In the genomic region with DNA sequence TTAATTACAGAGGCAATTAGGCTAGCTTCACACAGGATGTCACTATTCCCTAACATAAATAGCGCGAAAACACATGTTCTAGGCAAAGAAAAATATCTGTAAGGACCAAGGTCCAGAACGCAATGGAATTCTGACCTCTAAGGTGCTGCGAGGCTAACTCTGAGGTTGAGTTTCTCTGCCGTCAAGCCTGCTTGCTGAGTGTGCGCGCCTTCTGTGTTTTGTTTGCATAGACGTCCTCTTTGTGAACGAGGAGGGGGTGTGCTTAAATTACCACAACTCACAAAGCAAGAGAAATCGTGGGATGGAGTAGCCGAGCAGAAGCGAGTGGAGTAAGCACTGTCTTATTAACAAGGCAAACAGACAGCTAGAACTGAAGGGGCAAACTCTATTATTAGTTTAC, we compare ENCODE assay signal across 15 mouse cellular contexts.
DNase-seq lines count a peak whose midpoint lies in the region; ATAC-seq and TF ChIP-seq lines count a peak whose summit lies in the region.
"Had no signal": no experiment of that assay in that cellular context is flagged by ENCODE, and none has a peak within 500 bp of the region (broad histone marks: within the 10 kb centered on the region; RNA-seq: fewer than 3 reads in every experiment).

No protein-coding gene starts in this region.

- ATAC-seq in embryonic facial prominence, embryonic 11.5 days (replicated peaks; ENCODE audit: insufficient number of reproducible peaks, low FRiP score, low TSS enrichment, low read depth), result no peak
- no peak for ATAC-seq in liver, postnatal 0 days
- ATAC-seq in liver, embryonic 12.5 days, result no peak
- ATAC-seq in hindbrain, embryonic 13.5 days (ENCODE audit: low FRiP score), result no peak
- ATAC-seq: hindbrain, embryonic 16.5 days had no signal

- 22% methylated on average over 12 of the region's 12 CpGs for WGBS in embryonic facial prominence, embryonic 11.5 days
- WGBS in embryonic facial prominence, embryonic 10.5 days, result 34% methylated on average over 12 of the region's 12 CpGs
- 30% methylated on average over 12 of the region's 12 CpGs for WGBS in liver, postnatal 0 days (ENCODE audit: insufficient replicate concordance)
- 58% methylated on average over 12 of the region's 12 CpGs for WGBS in liver, embryonic 12.5 days (ENCODE audit: insufficient replicate concordance)
- WGBS in limb, embryonic 10.5 days, result 44% methylated on average over 12 of the region's 12 CpGs
- 45% methylated on average over 12 of the region's 12 CpGs for WGBS in hindbrain, embryonic 13.5 days

- H3K27me3 ChIP-seq in embryonic facial prominence, embryonic 11.5 days (ENCODE audit: control insufficient read depth, insufficient read depth, low read length), result no peaks in the 10 kb centered on the region
- no peaks in the 10 kb centered on the region for H3K27me3 ChIP-seq in embryonic facial prominence, embryonic 10.5 days (replicated peaks; ENCODE audit: low read depth, poor library complexity, severe bottlenecking)
- no peaks in the 10 kb centered on the region for H3K27me3 ChIP-seq in liver, postnatal 0 days (ENCODE audit: insufficient read depth, low read length)
- H3K27me3 ChIP-seq in liver, embryonic 12.5 days (replicated peaks), result no peaks in the 10 kb centered on the region
- no peaks in the 10 kb centered on the region for H3K27me3 ChIP-seq in limb, embryonic 10.5 days (ENCODE audit: low read depth, poor library complexity, severe bottlenecking)
- H3K27me3 ChIP-seq in hindbrain, embryonic 13.5 days, result 0 out of 2 replicates have a peak, but pooled peaks cover 3% of the 10 kb centered on the region
- H3K27me3 ChIP-seq: limb, embryonic 15.5 days; midbrain, embryonic 12.5 days; neural tube, embryonic 12.5 days had no signal

- H3K9me3 ChIP-seq in embryonic facial prominence, embryonic 11.5 days (replicated peaks; ENCODE audit: control insufficient read depth, low read length), result no peaks in the 10 kb centered on the region
- no peaks in the 10 kb centered on the region for H3K9me3 ChIP-seq in embryonic facial prominence, embryonic 10.5 days
- no peaks in the 10 kb centered on the region for H3K9me3 ChIP-seq in liver, postnatal 0 days (ENCODE audit: low read length)
- no peaks in the 10 kb centered on the region for H3K9me3 ChIP-seq in liver, embryonic 12.5 days (replicated peaks)
- H3K9me3 ChIP-seq in limb, embryonic 10.5 days (replicated peaks), result no peaks in the 10 kb centered on the region
- no peaks in the 10 kb centered on the region for H3K9me3 ChIP-seq in hindbrain, embryonic 13.5 days
- H3K9me3 ChIP-seq: limb, embryonic 15.5 days; midbrain, embryonic 12.5 days; neural tube, embryonic 12.5 days had no signal

- H3K9ac ChIP-seq in embryonic facial prominence, embryonic 11.5 days (replicated peaks; ENCODE audit: low read length), result no peak overlapping the region
- H3K9ac ChIP-seq in liver, postnatal 0 days (replicated peaks), result no peak overlapping the region
- no peak overlapping the region for H3K9ac ChIP-seq in liver, embryonic 12.5 days
- H3K9ac ChIP-seq in hindbrain, embryonic 13.5 days, result no peak overlapping the region
- H3K9ac ChIP-seq: limb, embryonic 15.5 days; midbrain, embryonic 12.5 days; neural tube, embryonic 12.5 days had no signal

- TF ChIP-seq POLR2A in brain, embryonic 14.5 days (IDR thresholded peaks at IDR 0.05; ENCODE audit: borderline replicate concordance, extremely low read depth, insufficient read depth, insufficient read length, poor library complexity, severe bottlenecking), result no peak

- DNase-seq in embryonic facial prominence, embryonic 11.5 days (ENCODE audit: low spot score), result peak; percentile 25
- DNase-seq in embryonic facial prominence, embryonic 10.5 days (ENCODE audit: low spot score), result no peak
- no peak for DNase-seq in liver, postnatal 0 days
- peak; percentile 65 for DNase-seq in brain, embryonic 14.5 days (ENCODE audit: low read depth)
- peak; percentile 31 for DNase-seq in limb, embryonic 10.5 days (ENCODE audit: low spot score)
- DNase-seq in urinary bladder, postnatal 36 days (ENCODE audit: low spot score in 2 of 2), result no peak
- DNase-seq: cerebellum, adult 8-10 months; kidney, postnatal 10 days; thymus, postnatal 25 days had no signal

- no peak for TF ChIP-seq EP300 in liver, postnatal 0 days (IDR thresholded peaks at IDR 0.05; ENCODE audit: low read depth)

- no peaks in the 10 kb centered on the region for H3K4me1 ChIP-seq in embryonic facial prominence, embryonic 11.5 days (ENCODE audit: control insufficient read depth, insufficient read depth, low read length)
- peaks cover 20% of the 10 kb centered on the region for H3K4me1 ChIP-seq in embryonic facial prominence, embryonic 10.5 days
- H3K4me1 ChIP-seq in liver, postnatal 0 days (ENCODE audit: insufficient read depth), result no peaks in the 10 kb centered on the region
- H3K4me1 ChIP-seq in liver, embryonic 12.5 days, result peaks cover 4% of the 10 kb centered on the region; the same call in 1 of the 2 replicates
- peaks cover 21% of the 10 kb centered on the region for H3K4me1 ChIP-seq in limb, embryonic 10.5 days
- 0 out of 2 replicates have a peak, but pooled peaks cover 10% of the 10 kb centered on the region for H3K4me1 ChIP-seq in hindbrain, embryonic 13.5 days (replicated peaks)

- no peak overlapping the region for H3K4me2 ChIP-seq in embryonic facial prominence, embryonic 11.5 days (ENCODE audit: low read depth, low read length)
- H3K4me2 ChIP-seq in liver, postnatal 0 days (ENCODE audit: low read depth, low read length), result no peak overlapping the region
- no peak overlapping the region for H3K4me2 ChIP-seq in liver, embryonic 12.5 days
- H3K4me2 ChIP-seq in hindbrain, embryonic 13.5 days, result no peak overlapping the region
- H3K4me2 ChIP-seq: limb, embryonic 15.5 days; midbrain, embryonic 12.5 days; neural tube, embryonic 12.5 days had no signal

- H3K4me3 ChIP-seq in embryonic facial prominence, embryonic 11.5 days (ENCODE audit: low read depth, low read length), result no peak overlapping the region
- H3K4me3 ChIP-seq in embryonic facial prominence, embryonic 10.5 days, result no peak overlapping the region
- no peak overlapping the region for H3K4me3 ChIP-seq in liver, postnatal 0 days (ENCODE audit: low read depth, low read length)
- H3K4me3 ChIP-seq in liver, embryonic 12.5 days, result no peak overlapping the region
- no peak overlapping the region for H3K4me3 ChIP-seq in limb, embryonic 10.5 days
- H3K4me3 ChIP-seq in hindbrain, embryonic 13.5 days, result no peak overlapping the region
- H3K4me3 ChIP-seq: limb, embryonic 15.5 days; midbrain, embryonic 12.5 days; neural tube, embryonic 12.5 days had no signal

- H3K36me3 ChIP-seq in embryonic facial prominence, embryonic 11.5 days (replicated peaks; ENCODE audit: control insufficient read depth, insufficient read depth, low read depth, low read length), result no peaks in the 10 kb centered on the region
- no peaks in the 10 kb centered on the region for H3K36me3 ChIP-seq in embryonic facial prominence, embryonic 10.5 days (replicated peaks)
- no peaks in the 10 kb centered on the region for H3K36me3 ChIP-seq in liver, postnatal 0 days (replicated peaks; ENCODE audit: insufficient read depth, low read length)
- no peaks in the 10 kb centered on the region for H3K36me3 ChIP-seq in liver, embryonic 12.5 days
- H3K36me3 ChIP-seq in limb, embryonic 10.5 days, result no peaks in the 10 kb centered on the region
- no peaks in the 10 kb centered on the region for H3K36me3 ChIP-seq in hindbrain, embryonic 13.5 days
- H3K36me3 ChIP-seq: limb, embryonic 15.5 days; midbrain, embryonic 12.5 days; neural tube, embryonic 12.5 days had no signal

- 0 out of 2 replicates have a peak, but pooled peaks have one; percentile 11 for TF ChIP-seq CTCF in liver, postnatal 0 days (IDR thresholded peaks at IDR 0.05; ENCODE audit: low read depth)
- TF ChIP-seq CTCF in brain, embryonic 14.5 days (IDR thresholded peaks at IDR 0.05; ENCODE audit: borderline replicate concordance, extremely low read depth, insufficient read depth, insufficient read length), result no peak

- no peak overlapping the region for H3K27ac ChIP-seq in embryonic facial prominence, embryonic 11.5 days (replicated peaks; ENCODE audit: low read depth, low read length)
- no peak overlapping the region; the same call in 1 of the 2 replicates for H3K27ac ChIP-seq in embryonic facial prominence, embryonic 10.5 days (replicated peaks)
- H3K27ac ChIP-seq in liver, postnatal 0 days (ENCODE audit: low read depth), result no peak overlapping the region
- no peak overlapping the region for H3K27ac ChIP-seq in liver, embryonic 12.5 days
- peak overlapping the region; percentile 66; the same call in 1 of the 2 replicates for H3K27ac ChIP-seq in limb, embryonic 10.5 days
- no peak overlapping the region for H3K27ac ChIP-seq in hindbrain, embryonic 13.5 days
- H3K27ac ChIP-seq: limb, embryonic 15.5 days; midbrain, embryonic 12.5 days; neural tube, embryonic 12.5 days had no signal

Comparison
In these comparisons a context has a peak if more than half of its experiments do, and no peak if none do; other contexts are left out.
1. DNase-seq: peak in embryonic facial prominence, embryonic 11.5 days (single experiment), brain, embryonic 14.5 days (single experiment) and limb, embryonic 10.5 days (single experiment); none in embryonic facial prominence, embryonic 10.5 days (single experiment), liver, postnatal 0 days (single experiment) and urinary bladder, postnatal 36 days (0 of 2).